Mouse (Mus musculus): ENCODE data around the gene Klf7. TPM values are rescaled to one million over a fixed set of nuclear protein-coding genes. Genes with fewer than 3 reads are reported as not detected.

Klf7 gene
- polyA plus RNA-seq, 1 experiment from 2014 or later = 33.1 TPM

DNA sequence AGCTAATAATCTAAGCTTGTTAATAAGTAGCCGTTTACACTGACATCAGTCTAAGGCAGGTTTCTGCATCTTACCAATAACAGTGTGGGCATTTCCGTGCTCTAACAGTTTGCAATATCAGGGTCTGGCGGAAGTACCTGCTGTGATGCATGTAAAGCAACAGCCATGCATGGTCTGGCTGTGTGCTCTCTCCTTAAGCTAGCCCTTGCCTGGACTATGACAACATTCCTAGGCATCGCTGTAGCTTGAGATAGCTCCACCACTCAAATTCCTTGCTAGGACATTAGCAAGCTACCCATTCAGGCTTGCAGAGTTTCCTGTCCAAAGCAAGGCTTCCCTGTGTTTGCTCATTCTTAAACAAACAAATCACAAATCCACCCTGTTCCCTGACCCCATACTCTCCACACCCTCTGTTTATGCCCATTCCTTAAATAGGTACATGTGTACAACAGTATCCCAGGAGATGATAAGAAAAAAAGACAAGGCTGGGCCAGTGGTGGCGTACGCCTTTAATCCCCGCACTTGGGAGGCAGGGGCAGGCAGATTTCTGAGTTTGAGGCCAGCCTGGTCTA is 85.1 kb downstream of the Klf7 start:
- no peaks in the 10 kb centered on the region for H3K9me3 ChIP-seq (ENCODE audit: control insufficient read depth, low read length)
- H3K4me1 ChIP-seq (replicated peaks; ENCODE audit: control insufficient read depth, insufficient read depth, low read length) = 0 out of 2 replicates have a peak, but pooled peaks cover 9% of the 10 kb centered on the region
- ATAC-seq (replicated peaks; ENCODE audit: low FRiP score, low TSS enrichment, low read depth) = no peak
- H3K9ac ChIP-seq (ENCODE audit: low read length) = no peak overlapping the region
- no peaks in the 10 kb centered on the region for H3K27me3 ChIP-seq (replicated peaks; ENCODE audit: control insufficient read depth, insufficient read depth, low read length)
- H3K36me3 ChIP-seq (ENCODE audit: control insufficient read depth, insufficient read depth, low read length) = peaks cover 38% of the 10 kb centered on the region
- H3K4me2 ChIP-seq (ENCODE audit: low read length) = no peak overlapping the region
- WGBS = 74% methylated on average over 7 of the region's 7 CpGs
- no peak overlapping the region for H3K4me3 ChIP-seq (ENCODE audit: low read depth, low read length)
- DNase-seq (ENCODE audit: low spot score) = no peak
- no peak overlapping the region for H3K27ac ChIP-seq (ENCODE audit: low read depth)

DNA sequence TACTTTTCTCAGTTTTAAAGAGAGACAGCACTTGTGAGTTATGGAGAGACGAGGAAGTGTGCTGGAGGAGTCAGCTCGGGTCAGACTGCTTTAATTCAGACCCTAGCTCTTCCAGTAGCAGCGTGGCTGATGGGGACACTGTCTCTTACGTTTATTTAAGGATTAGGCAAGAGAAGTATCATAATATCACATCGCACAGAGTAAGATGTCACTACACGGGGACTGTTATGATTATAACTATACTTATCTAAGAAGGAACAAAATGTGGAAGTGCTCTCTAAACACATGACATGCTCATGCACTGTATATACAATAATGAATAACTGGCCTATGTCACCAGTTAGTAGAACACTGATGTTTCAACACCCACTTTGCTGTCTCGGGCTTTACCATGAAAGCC is 86.3 kb downstream of the Klf7 start:
- no peaks in the 10 kb centered on the region for H3K27me3 ChIP-seq (replicated peaks; ENCODE audit: control insufficient read depth, insufficient read depth, low read length)
- no peak overlapping the region for H3K4me2 ChIP-seq (ENCODE audit: low read length)
- DNase-seq (ENCODE audit: low spot score) (no peak), ATAC-seq (replicated peaks; ENCODE audit: low FRiP score, low TSS enrichment, low read depth) (no peak)
- 36% methylated on average over 7 of the region's 7 CpGs for WGBS
- no peaks in the 10 kb centered on the region for H3K9me3 ChIP-seq (ENCODE audit: control insufficient read depth, low read length)
- H3K9ac ChIP-seq (ENCODE audit: low read length) = no peak overlapping the region
- no peak overlapping the region for H3K27ac ChIP-seq (ENCODE audit: low read depth)
- peaks cover 31% of the 10 kb centered on the region for H3K36me3 ChIP-seq (ENCODE audit: control insufficient read depth, insufficient read depth, low read length)
- H3K4me3 ChIP-seq (ENCODE audit: low read depth, low read length) = no peak overlapping the region
- H3K4me1 ChIP-seq (replicated peaks; ENCODE audit: control insufficient read depth, insufficient read depth, low read length) = 0 out of 2 replicates have a peak, but pooled peaks cover 9% of the 10 kb centered on the region

DNA sequence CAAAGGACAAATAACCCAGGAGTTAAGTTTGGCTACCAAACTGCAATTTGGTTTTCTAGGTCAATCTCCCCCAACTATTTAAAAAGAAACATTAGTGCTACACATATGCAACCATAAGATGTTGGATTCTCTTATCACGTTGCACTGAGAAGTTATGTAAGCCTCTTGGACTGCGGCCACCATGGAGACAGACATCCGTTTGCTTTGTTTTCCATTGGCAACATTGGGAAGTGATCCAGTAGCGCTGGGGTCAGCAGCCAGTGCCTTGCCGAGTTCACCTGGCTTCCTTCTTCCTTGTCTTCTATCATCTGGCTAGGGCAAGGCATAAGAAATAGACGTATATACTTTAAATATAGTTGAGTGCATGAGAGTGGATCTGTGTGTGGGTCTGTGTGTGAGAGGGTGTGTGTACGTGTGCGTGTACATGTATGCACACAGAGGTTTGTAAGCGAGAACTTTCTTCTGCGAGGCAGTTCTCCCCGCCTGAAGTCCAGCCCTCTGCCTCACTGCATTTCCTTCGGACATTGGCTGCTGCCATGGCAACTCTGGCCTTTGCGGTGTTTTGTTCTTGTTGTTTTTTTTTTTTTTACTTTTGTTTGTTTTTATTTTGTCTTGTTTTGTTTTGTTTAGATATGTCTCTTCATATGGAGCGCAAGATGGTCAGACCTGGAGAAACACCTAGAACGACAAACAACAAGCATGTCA is 86.8 kb downstream of the Klf7 start:
- Histone ChIP-seq H3K4me3 (ENCODE audit: low read depth, low read length) (no peak overlapping the region), H3K36me3 (ENCODE audit: control insufficient read depth, insufficient read depth, low read length) (peaks cover 26% of the 10 kb centered on the region), H3K4me1 (replicated peaks; ENCODE audit: control insufficient read depth, insufficient read depth, low read length) (0 out of 2 replicates have a peak, but pooled peaks cover 9% of the 10 kb centered on the region), H3K27me3 (replicated peaks; ENCODE audit: control insufficient read depth, insufficient read depth, low read length) (no peaks in the 10 kb centered on the region), H3K4me2 (ENCODE audit: low read length) (no peak overlapping the region), H3K9ac (ENCODE audit: low read length) (no peak overlapping the region), H3K9me3 (ENCODE audit: control insufficient read depth, low read length) (no peaks in the 10 kb centered on the region), H3K27ac (ENCODE audit: low read depth) (no peak overlapping the region)
- ATAC-seq (replicated peaks; ENCODE audit: low FRiP score, low TSS enrichment, low read depth) (no peak), DNase-seq (ENCODE audit: low spot score) (no peak)
- 85% methylated on average over 15 of the region's 15 CpGs for WGBS

DNA sequence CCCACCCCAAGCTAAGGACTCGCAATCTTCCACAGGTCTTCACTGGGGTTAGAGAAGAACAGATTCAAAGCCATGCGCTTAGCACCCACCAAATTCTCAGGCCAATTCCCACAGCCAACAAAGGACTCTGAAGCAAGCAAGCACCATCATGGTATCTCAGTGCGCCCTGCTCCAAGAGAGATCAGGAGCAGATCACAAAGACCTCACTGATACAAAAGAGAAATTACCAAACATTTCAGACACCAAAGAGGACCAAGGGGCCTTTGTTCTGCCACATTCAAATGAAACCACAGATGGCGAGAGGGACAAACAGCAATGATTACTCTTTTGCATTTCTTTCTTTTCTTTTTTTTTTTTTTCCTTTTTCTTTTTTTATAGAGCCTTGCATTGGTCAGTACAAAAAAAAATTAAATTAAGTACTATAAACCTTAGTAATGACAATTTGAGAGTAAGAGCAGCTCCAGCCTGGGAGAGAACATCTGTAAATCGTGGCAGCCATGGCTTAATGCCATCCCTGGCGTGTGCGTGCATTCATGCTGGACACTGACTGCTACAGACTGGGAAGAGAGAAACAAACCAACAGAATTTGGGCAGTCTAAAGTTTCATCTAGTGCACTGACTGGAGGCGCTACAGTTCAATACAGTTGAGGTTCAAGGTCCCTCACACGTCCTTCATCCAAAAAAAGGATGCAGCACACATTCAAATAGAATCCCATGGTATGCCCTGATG is 89.4 kb downstream of the Klf7 start:
- no peak overlapping the region for H3K4me2 ChIP-seq (ENCODE audit: low read length)
- no peak overlapping the region for H3K4me3 ChIP-seq (ENCODE audit: low read depth, low read length)
- no peaks in the 10 kb centered on the region for H3K9me3 ChIP-seq (ENCODE audit: control insufficient read depth, low read length)
- 0 out of 2 replicates have a peak, but pooled peaks cover 5% of the 10 kb centered on the region for H3K4me1 ChIP-seq (replicated peaks; ENCODE audit: control insufficient read depth, insufficient read depth, low read length)
- H3K9ac ChIP-seq (ENCODE audit: low read length) = no peak overlapping the region
- peaks cover 23% of the 10 kb centered on the region for H3K36me3 ChIP-seq (ENCODE audit: control insufficient read depth, insufficient read depth, low read length)
- H3K27ac ChIP-seq (ENCODE audit: low read depth) = no peak overlapping the region
- H3K27me3 ChIP-seq (replicated peaks; ENCODE audit: control insufficient read depth, insufficient read depth, low read length) = no peaks in the 10 kb centered on the region
- 88% methylated on average over 9 of the region's 9 CpGs for WGBS
- ATAC-seq (replicated peaks; ENCODE audit: low FRiP score, low TSS enrichment, low read depth) (no peak), DNase-seq (ENCODE audit: low spot score) (no peak)

DNA sequence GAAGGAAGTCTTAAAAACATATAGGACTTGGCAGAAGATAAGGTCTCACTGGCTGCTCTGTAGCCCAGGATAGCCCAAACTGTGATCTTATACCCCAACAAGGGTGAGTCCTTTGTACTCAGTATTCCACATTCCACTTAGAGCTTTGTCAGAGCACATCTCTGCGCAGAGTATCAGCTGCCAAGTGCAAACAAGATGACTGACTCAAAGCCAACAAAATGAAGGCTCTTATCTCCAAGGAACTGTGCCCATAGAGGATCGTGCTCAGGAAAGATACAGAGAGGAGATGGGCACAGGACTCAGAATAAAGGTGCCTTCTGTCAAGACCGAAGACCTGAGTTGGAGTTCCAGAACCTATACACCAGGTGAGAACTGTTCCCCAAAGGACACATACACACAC is 100.1 kb downstream of the Klf7 start:
- DNase-seq (ENCODE audit: low spot score) (no peak), ATAC-seq (replicated peaks; ENCODE audit: low FRiP score, low TSS enrichment, low read depth) (no peak)
- no peaks in the 10 kb centered on the region for H3K27me3 ChIP-seq (replicated peaks; ENCODE audit: control insufficient read depth, insufficient read depth, low read length)
- peaks cover 7% of the 10 kb centered on the region for H3K4me1 ChIP-seq (replicated peaks; ENCODE audit: control insufficient read depth, insufficient read depth, low read length)
- no peak overlapping the region for H3K27ac ChIP-seq (ENCODE audit: low read depth)
- WGBS = 83% methylated on average over 3 of the region's 3 CpGs
- H3K4me2 ChIP-seq (ENCODE audit: low read length) = no peak overlapping the region
- H3K4me3 ChIP-seq (ENCODE audit: low read depth, low read length) = no peak overlapping the region
- H3K9me3 ChIP-seq (ENCODE audit: control insufficient read depth, low read length) = no peaks in the 10 kb centered on the region
- H3K9ac ChIP-seq (ENCODE audit: low read length) = no peak overlapping the region
- no peaks in the 10 kb centered on the region for H3K36me3 ChIP-seq (ENCODE audit: control insufficient read depth, insufficient read depth, low read length)

DNA sequence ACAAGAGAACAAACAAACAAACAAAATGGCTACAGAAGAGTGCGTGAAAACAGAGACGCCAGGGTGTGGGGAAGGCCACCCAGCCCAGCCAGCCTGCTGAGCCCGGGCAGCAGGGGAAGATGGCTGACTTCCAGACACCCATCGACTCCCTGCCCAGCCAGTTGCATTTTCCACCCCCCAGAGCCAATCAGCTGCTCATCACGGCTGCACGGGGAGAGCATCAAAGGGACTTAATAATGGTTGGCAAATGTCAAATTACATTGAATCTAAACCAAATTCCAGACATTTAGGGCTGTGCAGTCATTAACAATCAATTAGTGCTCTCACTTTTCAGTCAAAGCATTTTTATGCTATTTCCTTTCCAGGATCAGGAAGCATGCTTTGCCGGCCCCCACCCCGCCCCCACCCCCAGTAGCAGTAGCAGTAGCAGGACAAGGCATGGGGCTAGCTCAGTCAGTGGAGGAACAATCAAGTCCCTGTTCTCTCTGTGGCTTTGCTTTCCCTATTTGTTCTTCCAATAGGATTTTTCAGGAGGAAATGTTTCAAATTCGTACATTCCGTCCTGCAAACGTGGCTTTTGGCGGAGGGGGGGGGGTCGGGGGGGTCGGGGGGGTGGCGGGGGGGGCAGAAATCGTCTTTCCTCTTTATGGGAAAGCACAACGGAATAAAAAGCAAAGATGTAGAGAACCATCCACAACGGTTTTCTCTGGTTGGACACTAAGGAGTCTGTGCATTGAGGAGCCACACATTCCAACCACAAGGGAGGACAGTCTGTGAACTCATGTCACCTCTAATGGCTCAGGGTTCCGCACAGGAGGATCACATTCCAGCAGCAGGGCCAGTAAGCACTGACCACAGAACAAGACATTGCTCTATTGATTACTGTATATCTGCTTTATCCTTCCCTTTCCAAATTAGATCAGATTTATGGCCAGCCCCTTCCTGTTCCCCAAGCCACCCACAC is 101.1 kb downstream of the Klf7 start:
- DNase-seq (ENCODE audit: low spot score) = peak; percentile 57
- WGBS = 30% methylated on average over 19 of the region's 19 CpGs
- Histone ChIP-seq H3K9me3 (ENCODE audit: control insufficient read depth, low read length) (no peaks in the 10 kb centered on the region), H3K4me1 (replicated peaks; ENCODE audit: control insufficient read depth, insufficient read depth, low read length) (peaks cover 7% of the 10 kb centered on the region), H3K36me3 (ENCODE audit: control insufficient read depth, insufficient read depth, low read length) (no peaks in the 10 kb centered on the region), H3K27me3 (replicated peaks; ENCODE audit: control insufficient read depth, insufficient read depth, low read length) (no peaks in the 10 kb centered on the region), H3K4me2 (ENCODE audit: low read length) (peak overlapping the region; percentile 23; the same call in 1 of the 2 replicates), H3K4me3 (ENCODE audit: low read depth, low read length) (no peak overlapping the region), H3K9ac (ENCODE audit: low read length) (no peak overlapping the region), H3K27ac (ENCODE audit: low read depth) (no peak overlapping the region)
- ATAC-seq (replicated peaks; ENCODE audit: low FRiP score, low TSS enrichment, low read depth) = 0 out of 2 replicates have a peak, but pooled peaks have one; percentile 29

DNA sequence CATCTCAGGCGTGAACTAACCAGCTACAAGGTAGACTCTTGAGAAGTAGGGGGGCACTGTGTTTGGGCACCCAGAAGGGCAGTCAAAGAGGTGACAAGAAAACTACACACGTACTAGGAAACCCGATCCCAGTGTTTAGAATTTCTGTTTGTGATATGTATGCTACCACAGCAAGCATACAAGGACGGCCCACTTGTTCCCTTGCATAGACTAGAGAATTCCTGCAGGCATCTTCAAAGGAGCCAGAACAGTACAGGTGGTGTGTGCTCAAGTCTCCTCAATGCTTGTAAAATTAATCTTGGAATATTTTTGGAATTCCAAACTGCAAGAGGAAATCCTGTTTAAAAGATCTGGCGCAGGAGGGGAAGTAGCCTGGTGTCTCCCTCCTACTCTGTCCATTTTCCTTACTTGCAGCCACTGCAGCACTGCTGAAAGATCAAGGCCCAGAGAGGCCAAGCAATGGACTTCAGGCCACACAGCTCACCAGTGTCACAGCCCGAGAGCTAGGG is 102.9 kb downstream of the Klf7 start:
- no peaks in the 10 kb centered on the region for H3K9me3 ChIP-seq (ENCODE audit: control insufficient read depth, low read length)
- H3K4me1 ChIP-seq (replicated peaks; ENCODE audit: control insufficient read depth, insufficient read depth, low read length) = peaks cover 7% of the 10 kb centered on the region
- H3K4me2 ChIP-seq (ENCODE audit: low read length) = no peak overlapping the region; the same call in 1 of the 2 replicates
- H3K4me3 ChIP-seq (ENCODE audit: low read depth, low read length) = no peak overlapping the region
- 54% methylated on average over 6 of the region's 6 CpGs for WGBS
- H3K9ac ChIP-seq (ENCODE audit: low read length) = no peak overlapping the region
- H3K27me3 ChIP-seq (replicated peaks; ENCODE audit: control insufficient read depth, insufficient read depth, low read length) = no peaks in the 10 kb centered on the region
- H3K36me3 ChIP-seq (ENCODE audit: control insufficient read depth, insufficient read depth, low read length) = no peaks in the 10 kb centered on the region
- ATAC-seq (replicated peaks; ENCODE audit: low FRiP score, low TSS enrichment, low read depth) (no peak), DNase-seq (ENCODE audit: low spot score) (no peak)
- no peak overlapping the region for H3K27ac ChIP-seq (ENCODE audit: low read depth)
